Mouse (Mus musculus): ENCODE results near the gene Trim39. TPM values are rescaled to one million over a fixed set of nuclear protein-coding genes. Genes with fewer than 3 reads are reported as not detected.
A peak's percentile ranks its signal among the peaks of the same experiment; 100 is the strongest.
"Not testable (repeated sequence)": the region's sequence is repeated elsewhere in the genome, so short reads cannot be mapped to it uniquely, and the experiment has no call there.

Trim39 gene
- total RNA-seq, 2 experiments from 2014 or later = 19.2 to 29.7 TPM

DNA sequence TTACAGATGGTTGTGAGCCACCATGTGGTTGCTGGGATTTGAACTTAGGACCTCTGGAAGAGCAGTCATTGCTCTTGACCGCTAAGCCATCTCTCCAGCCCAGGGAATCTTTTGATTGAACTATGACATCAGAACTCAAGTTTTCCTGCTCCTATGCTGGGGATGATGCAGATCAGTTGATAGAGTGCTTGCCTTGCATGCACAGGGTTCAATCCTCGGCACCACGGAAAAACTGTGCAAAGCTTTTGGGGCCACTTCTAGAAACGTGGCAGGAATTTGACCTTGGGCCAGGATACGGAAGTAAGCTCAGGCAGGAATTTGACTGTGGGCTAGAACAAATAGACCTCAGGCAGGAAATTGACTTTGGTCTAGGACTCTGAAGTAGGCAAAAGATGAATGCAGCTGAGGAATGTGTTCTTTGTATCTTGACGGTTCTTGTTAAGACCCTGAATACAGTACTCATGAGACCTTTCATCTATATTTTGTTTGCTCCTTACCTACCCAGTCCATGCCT, 18.9 kb downstream of the Trim39 start:
- ATAC-seq (replicated peaks; ENCODE audit: low FRiP score, low TSS enrichment, poor library complexity, severe bottlenecking) = no peak

DNA sequence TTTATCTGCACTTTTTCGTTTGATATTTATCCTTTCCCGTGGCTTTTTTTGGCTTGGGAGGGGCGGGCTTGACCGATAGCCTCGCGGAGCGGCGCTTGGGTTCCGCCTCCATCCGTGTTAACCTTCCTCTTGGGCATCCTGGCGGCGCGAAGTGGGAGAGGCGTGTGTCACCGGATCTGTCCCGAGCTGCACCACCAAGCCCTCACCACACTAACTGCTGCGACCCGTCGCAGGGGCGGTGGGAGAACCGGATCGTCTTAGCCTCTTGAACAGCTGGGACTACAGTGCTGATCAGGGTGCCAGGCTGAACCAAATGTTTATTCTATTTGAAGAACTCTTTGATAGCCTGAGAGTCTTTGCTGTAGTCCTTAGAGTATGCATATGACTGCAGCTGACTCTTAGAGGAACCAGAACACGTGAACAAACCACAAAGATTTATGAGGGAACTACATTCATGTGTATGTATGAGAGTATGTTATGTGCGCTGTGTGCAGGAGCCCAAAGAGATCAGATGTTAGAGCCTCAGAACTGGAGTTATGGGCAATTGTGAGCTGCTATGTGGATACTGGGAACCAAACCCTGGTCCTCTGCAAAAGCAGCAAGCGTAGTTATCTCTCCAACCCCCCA, 19.7 kb downstream of the Trim39 start:
- peak; percentile 57 for ATAC-seq (replicated peaks; ENCODE audit: low FRiP score, low TSS enrichment, poor library complexity, severe bottlenecking)

DNA sequence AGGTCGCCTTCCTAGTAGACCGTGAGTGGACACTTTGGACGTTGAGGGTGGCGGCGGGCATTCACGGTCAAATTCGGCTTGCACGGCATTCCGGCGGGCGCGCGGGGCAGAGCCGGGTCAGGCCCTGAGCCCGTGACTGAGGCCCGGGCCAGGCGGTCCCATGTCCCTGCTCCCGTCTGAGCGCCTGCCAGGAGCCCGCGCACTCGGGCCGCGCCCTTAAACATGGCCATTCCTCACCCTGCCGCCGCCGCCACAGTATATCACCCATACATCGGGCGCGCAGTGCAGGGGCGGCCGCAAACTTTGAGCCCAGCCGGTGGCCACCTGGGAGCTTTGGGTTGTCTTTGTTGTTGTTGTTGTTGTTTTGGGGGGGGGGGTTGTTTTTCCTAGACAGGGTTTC, 23.2 kb downstream of the Trim39 start:
- ATAC-seq (replicated peaks; ENCODE audit: low FRiP score, low TSS enrichment, poor library complexity, severe bottlenecking) = no peak

DNA sequence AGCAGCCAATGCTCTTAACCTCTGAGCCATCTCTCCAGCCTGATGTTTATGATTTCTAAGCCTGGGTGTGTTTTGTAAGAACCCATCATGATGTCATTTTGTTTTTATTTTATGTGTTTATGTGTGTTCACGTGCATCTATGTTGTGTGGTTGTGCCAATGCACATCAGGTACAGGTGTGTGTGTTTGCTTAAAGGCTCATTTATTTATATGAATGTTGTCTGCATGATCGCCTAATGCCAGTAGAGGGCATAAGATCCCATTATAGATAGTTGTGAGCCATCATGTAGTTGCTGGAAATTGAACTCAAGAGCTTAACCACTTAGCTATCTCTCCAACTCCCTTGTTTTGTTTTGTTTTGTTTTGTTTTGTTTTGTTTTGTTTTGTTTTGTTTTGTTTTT, 26.3 kb downstream of the Trim39 start:
- ATAC-seq (replicated peaks; ENCODE audit: low FRiP score, low TSS enrichment, poor library complexity, severe bottlenecking) = no peak

DNA sequence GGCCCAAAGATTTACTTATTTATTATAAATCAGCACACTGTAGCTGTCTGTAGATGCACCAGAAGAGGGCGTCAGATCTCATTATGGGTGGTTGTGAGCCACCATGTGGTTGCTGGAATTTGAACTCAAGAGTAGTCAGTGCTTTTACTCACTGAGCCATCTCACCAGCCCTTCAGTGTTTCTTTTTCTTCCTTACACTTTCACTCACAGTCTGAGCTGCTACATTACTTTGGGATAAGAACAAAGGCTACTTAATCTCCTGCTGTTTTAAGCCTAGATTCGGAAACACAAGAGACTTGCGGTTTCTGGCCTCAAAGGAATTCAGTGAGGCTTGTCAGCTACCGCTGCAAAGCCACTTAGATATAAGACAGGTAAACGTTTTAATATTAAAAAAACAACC, 28.0 kb downstream of the Trim39 start:
- no peak for ATAC-seq (replicated peaks; ENCODE audit: low FRiP score, low TSS enrichment, poor library complexity, severe bottlenecking)

DNA sequence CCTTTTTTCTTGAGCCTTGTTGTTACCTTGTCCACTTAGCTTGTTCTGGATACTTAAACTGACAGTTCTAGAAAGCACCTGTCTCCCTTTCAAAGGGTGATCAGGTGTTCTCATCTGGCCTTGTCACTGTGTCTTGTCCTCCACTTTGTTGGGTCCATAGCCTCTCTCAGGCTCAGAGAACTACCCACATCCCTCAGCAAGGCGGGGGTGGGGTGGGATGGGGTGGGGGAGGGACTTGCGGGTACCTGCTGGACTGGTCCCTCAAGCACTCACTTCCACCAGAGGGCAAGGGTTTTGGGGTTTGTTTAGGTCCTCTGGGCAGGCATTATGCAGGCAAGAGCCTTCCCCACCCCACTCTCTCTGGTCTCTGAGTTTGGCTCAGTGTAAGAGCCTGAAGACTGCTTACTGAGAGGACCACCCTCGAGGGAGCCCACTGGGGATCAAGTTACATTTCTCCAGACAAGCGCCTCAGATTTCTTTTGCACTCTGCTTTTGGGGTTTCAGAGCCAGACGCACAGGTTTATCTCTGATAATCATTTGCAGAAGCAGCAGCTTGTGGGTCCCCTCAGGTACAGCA, 31.3 kb downstream of the Trim39 start:
- ATAC-seq (replicated peaks; ENCODE audit: low FRiP score, low TSS enrichment, poor library complexity, severe bottlenecking) = no peak

DNA sequence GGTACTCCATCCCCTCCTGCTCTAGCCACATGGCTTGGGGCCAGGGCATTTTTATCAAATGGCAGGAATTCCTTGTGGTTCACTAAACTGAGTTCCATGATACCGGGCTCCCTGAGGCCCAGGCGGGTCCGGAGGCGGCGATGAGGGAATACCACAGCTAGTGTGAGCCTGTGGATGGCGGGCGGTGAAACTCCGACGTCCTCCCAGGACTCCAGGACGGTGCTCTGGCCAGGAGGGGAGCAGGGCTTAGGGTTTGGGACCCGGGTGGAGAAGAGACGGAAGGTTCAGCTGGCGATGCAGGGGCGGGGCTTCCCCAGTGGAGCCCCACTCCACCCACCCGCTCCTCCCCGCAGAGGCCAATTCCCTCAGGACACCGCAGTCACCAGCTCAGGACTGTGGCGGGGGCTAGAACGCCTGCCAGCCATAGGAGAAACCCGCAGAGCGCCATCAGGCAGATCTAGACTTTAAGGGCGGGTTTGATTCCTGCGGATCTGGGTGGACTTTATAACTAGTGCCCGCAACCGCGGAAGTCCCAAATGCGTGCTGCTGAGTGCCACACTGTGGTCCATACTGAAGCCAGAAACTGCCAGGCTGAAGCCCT, 34.6 kb downstream of the Trim39 start:
- peak; percentile 67 for ATAC-seq (replicated peaks; ENCODE audit: low FRiP score, low TSS enrichment, poor library complexity, severe bottlenecking)

DNA sequence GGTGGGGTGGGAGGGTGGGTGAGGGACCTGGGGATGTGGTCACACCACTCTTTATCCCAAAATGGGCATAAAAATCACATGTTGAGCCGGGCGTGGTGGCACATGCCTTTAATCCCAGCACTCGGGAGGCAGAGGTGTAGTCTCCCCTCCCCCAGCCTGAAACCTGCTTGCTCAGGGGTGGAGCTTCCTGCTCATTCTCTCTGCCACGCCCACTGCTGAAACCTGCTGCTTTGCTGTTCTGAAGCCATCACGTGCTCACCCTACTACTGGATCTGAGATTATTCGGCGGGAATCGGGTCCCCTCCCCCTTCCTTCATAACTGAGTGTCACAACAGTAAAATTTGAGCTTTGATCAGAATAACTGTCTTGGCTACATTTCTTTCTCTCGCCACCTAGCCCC, 36.7 kb downstream of the Trim39 start:
- not testable (repeated sequence) for ATAC-seq (replicated peaks; ENCODE audit: low FRiP score, low TSS enrichment, poor library complexity, severe bottlenecking)

DNA sequence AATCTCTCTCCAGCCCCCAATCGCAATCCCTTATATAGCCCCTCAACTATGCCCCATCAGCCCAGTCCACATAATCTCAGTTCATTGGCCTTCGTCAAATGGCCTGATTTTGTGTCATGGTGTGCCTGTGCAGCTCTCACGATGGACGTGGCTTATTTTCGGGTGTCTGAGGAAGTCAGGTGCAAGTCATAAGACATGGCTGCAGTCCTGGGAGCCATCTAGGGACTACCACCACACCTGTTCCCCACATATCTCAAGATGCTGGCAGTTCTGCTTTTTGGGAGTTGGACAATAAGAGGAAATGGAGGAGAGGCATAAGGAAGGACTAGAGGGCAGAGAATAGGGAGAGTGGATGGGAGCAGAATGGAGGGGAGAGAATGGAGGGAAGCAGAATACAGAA, 38.5 kb downstream of the Trim39 start:
- no peak for ATAC-seq (replicated peaks; ENCODE audit: low FRiP score, low TSS enrichment, poor library complexity, severe bottlenecking)

DNA sequence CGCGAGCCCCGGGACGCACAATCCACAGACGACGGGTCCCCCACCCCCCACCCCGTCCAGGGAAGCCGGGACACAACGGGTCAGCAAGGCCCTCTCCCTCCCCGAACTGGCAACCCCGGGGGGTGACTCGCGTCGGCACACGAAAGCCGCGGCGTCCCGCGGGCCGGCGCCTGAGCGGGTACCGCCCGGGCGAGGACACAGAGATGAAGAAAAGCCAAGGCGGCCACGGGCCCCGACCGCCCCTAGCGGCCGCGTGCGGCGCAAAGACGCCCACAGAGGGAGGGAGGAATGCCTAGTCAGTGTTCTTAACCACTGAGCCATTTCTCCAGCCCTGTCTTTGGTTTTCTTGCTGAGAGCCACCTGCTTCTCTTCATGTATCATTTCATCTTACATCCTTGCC, 40.7 kb downstream of the Trim39 start:
- ATAC-seq (replicated peaks; ENCODE audit: low FRiP score, low TSS enrichment, poor library complexity, severe bottlenecking) = no peak

DNA sequence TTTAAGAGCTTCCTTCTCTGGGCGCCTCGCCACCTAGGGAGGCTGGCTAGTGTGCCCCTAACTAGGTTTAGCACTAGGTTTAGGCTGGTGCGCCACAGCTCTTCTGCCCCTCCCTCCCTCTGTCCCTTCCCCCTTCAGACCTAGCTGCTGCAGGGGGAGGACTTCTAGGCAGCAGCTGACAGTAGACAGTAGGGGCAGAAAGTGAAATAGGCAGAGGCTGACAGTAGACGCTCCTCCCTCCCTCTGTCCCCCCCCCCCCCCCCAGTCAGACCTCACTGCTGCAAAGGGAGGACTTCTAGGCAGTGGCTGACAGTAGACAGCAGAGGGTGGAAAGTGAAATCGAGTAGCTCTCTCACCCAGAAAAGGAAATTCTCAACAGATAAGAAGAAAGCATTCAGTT, 43.0 kb downstream of the Trim39 start:
- no peak for ATAC-seq (replicated peaks; ENCODE audit: low FRiP score, low TSS enrichment, poor library complexity, severe bottlenecking)

DNA sequence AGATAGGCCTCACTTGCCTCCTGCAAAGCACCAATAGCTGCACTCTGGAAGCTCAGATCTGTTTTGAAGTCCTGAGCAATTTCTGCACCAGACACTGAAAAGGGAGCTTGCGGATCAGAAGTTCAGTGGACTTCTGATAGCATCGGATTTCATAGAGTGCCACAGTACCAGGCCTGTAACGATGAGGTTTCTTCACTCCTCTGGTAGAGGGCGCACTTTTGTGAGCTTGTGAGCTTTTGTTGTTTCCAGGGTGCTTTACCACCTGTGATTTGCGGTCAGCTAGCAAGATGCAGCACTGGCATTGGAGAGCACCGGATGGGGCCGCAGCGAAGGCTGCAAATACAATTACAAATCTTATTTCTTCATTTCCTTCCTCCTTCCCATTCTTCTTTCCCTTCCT, 45.1 kb downstream of the Trim39 start:
- ATAC-seq (replicated peaks; ENCODE audit: low FRiP score, low TSS enrichment, poor library complexity, severe bottlenecking) = no peak

DNA sequence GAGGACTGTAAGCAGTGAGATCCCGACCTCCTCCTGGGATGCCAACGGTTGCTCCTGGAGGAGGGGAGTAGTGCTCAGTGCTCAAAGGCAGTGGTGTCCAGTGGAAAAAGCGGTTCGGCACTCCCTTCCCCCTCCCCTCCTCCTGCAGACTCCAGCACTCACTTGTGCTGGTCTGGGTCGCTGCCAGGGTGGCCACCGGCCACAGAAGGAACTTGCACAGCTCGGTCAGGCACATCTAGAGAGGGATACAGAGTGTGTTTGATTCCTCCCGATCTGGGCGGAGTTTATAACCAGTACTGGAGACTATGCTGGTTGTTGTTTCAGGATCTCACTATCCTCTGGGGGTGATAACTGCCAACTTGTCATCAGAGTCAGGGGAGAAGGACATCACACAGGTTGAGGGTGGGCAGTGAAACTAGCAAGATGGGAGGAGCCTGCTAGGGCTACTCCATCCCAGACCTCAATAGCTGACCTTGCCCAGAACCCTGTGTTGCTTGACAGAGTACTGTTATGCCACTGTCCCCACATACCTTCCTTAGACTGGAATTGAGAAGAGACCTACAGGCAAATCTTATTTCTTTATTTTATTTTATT, 46.7 kb downstream of the Trim39 start:
- ATAC-seq (replicated peaks; ENCODE audit: low FRiP score, low TSS enrichment, poor library complexity, severe bottlenecking) = 0 out of 2 replicates have a peak, but pooled peaks have one; percentile 26

DNA sequence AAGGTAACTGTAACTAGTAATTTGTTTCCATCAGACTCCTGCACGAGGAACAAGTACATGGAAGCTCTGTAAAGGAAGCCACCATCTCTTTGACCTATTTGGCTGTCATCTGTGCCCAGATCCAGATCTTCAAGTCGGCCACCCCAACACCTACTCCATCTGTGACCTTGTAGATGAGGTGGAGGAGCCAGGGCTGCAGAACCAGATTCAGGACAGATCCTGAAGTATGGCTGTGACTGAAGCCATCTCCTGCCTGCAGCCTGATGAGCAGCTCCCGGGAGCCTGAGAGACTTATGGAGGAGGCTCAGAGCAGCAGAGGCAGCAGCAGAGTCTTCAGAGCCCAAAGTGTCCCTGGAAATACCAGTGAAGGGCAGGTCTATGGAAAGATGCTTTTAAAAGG, 47.6 kb downstream of the Trim39 start:
- no peak for ATAC-seq (replicated peaks; ENCODE audit: low FRiP score, low TSS enrichment, poor library complexity, severe bottlenecking)

DNA sequence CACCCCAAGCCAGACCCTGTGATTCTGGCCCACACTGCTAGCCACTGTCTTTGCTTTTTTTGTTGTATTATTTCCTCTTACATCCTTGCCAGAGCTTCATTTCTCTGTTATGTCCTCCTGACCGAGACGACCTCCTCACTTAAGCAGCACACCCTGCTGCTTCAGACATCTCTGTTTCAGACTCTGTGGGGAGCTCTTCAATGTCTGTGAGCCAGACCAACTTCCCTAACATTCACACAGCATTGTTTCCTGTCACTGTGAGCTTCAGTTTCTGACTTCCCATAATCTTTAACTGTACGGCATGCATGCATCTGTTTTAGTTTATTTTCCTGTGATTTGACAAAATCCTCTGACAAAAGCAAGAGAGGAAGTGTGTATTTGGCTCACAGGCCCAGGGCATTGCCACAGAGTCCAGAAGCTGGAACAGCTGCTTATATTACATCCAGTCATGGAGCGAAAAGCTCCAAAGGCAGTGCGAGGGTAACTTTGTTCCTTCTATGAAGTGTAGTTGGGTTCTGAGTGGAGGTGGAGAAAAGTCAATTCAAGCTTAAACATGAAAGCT, 53.4 kb downstream of the Trim39 start:
- no peak for ATAC-seq (replicated peaks; ENCODE audit: low FRiP score, low TSS enrichment, poor library complexity, severe bottlenecking)

DNA sequence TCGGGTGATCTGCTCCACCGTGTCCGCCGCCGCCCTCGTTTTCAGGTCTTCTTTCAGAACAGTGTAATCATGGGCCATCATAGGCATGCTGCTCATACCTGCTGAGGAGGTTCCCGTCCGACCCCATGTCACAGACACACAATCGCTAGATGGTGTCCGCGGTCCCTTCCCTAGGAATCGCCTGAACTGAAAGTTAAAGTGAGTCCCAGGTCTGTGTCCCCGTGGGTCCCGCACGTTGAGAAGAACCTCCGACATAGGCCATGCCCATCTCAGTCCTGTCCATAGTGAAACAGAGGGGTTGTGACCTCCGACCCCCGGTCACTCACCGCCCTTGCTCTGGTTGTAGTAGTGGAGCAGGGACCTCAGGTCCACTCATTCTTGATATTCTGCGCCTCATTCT, 56.5 kb downstream of the Trim39 start:
- ATAC-seq (replicated peaks; ENCODE audit: low FRiP score, low TSS enrichment, poor library complexity, severe bottlenecking) = no peak; the same call in 1 of the 2 replicates

Other genes starting within 250 kb of the Trim39 start
- gene H2-T23, start 239.4 kb downstream of the Trim39 start, total RNA-seq (2014; fragmentation: Nextera tagmentation) = 55.6 and 98.1 TPM in 2 replicates
- gene H2-T23, start 239.4 kb downstream of the Trim39 start, total RNA-seq (2017) = 84.5 and 111 TPM in 2 replicates
- gene H2-T22, start 229.5 kb downstream of the Trim39 start, total RNA-seq (2014; fragmentation: Nextera tagmentation) = 17.1 and 25.6 TPM in 2 replicates
- 30.1 and 31.5 TPM in 2 replicates for gene H2-T22, start 229.5 kb downstream of the Trim39 start, total RNA-seq (2017)
- gene Gm6034, start 229.3 kb downstream of the Trim39 start, total RNA-seq (2014; fragmentation: Nextera tagmentation) = 0.52 TPM in 1 of 2 replicates, not detected in the other
- gene Gm6034, start 229.3 kb downstream of the Trim39 start, total RNA-seq (2017) = not detected in 2 replicates
- not detected in 2 replicates for gene Gm11127, start 213.9 kb downstream of the Trim39 start, total RNA-seq (2014; fragmentation: Nextera tagmentation)
- gene Gm11127, start 213.9 kb downstream of the Trim39 start, total RNA-seq (2017) = not detected in 2 replicates
- gene Gm19684, start 150.6 kb downstream of the Trim39 start, total RNA-seq (2014; fragmentation: Nextera tagmentation) = 0.22 and 1.5 TPM in 2 replicates
- 0.38 TPM in 1 of 2 replicates, not detected in the other for gene Gm19684, start 150.6 kb downstream of the Trim39 start, total RNA-seq (2017)
- gene Gm7030, start 142.8 kb downstream of the Trim39 start, total RNA-seq (2014; fragmentation: Nextera tagmentation) = not detected in 2 replicates
- gene Gm7030, start 142.8 kb downstream of the Trim39 start, total RNA-seq (2017) = not detected in 2 replicates
- not detected in 2 replicates for gene Gm8909, start 103.7 kb downstream of the Trim39 start, total RNA-seq (2014; fragmentation: Nextera tagmentation)
- gene Gm8909, start 103.7 kb downstream of the Trim39 start, total RNA-seq (2017) = not detected in 2 replicates
- not detected in 2 replicates for gene H2-T3, start 82.0 kb downstream of the Trim39 start, total RNA-seq (2014; fragmentation: Nextera tagmentation)
- gene H2-T3, start 82.0 kb downstream of the Trim39 start, total RNA-seq (2017) = not detected in 2 replicates
- 66.7 and 120 TPM in 2 replicates for gene Rpp21, start 14.2 kb downstream of the Trim39 start, total RNA-seq (2014; fragmentation: Nextera tagmentation)
- gene Rpp21, start 14.2 kb downstream of the Trim39 start, total RNA-seq (2017) = 56.9 and 68.9 TPM in 2 replicates
- gene H2-M10.2, start 14.2 kb upstream of the Trim39 start, total RNA-seq (2014; fragmentation: Nextera tagmentation) = not detected in 2 replicates
- gene H2-M10.2, start 14.2 kb upstream of the Trim39 start, total RNA-seq (2017) = not detected in 2 replicates
- gene H2-M10.1, start 53.9 kb upstream of the Trim39 start, total RNA-seq (2014; fragmentation: Nextera tagmentation) = not detected in 2 replicates
- gene H2-M10.1, start 53.9 kb upstream of the Trim39 start, total RNA-seq (2017) = not detected in 2 replicates
- gene H2-M10.3, start 96.2 kb upstream of the Trim39 start, total RNA-seq (2014; fragmentation: Nextera tagmentation) = not detected in 2 replicates
- gene H2-M10.3, start 96.2 kb upstream of the Trim39 start, total RNA-seq (2017) = not detected in 2 replicates
- gene H2-M10.4, start 190.1 kb upstream of the Trim39 start, total RNA-seq (2014; fragmentation: Nextera tagmentation) = not detected in 2 replicates
- gene H2-M10.4, start 190.1 kb upstream of the Trim39 start, total RNA-seq (2017) = not detected in 2 replicates